Mouse (Mus musculus) intestine, embryonic 15.5 days (tissue): Measurements from ENCODE around the gene Mip. TPM values are rescaled to one million over a fixed set of nuclear protein-coding genes. Genes with fewer than 3 reads are reported as not detected.
"Not testable (repeated sequence)": the region's sequence is repeated elsewhere in the genome, so short reads cannot be mapped to it uniquely, and the experiment has no call there.

Source experiments
- ATAC-seq: fragments of 200-750 bp; cut with Nextera tagmentation; 2 replicates; pipeline ENCODE4 v1.8.0; 2017; ENCODE audit warnings: moderate TSS enrichment, moderate library complexity
- H3K27ac ChIP-seq: fragments of 300-500 bp; sonication (generic); 2 replicates; pipeline ENCODE4 v1.5.1; 2015; ENCODE audit warnings: mild to moderate bottlenecking, inconsistent platforms
- H3K27me3 ChIP-seq: fragments of 300-500 bp; sonication (generic); replicated peaks from 2 replicates; pipeline ENCODE4 v1.6.1; 2015; ENCODE audit warnings: inconsistent platforms
- H3K36me3 ChIP-seq: fragments of 300-500 bp; sonication (generic); 2 replicates; pipeline ENCODE4 v1.6.1; 2015; ENCODE audit warnings: inconsistent platforms
- H3K4me1 ChIP-seq: fragments of 300-500 bp; sonication (generic); replicated peaks from 2 replicates; pipeline ENCODE4 v1.6.1; 2015; ENCODE audit warnings: inconsistent platforms
- H3K4me2 ChIP-seq: fragments of 300-500 bp; sonication (generic); replicated peaks from 2 replicates; pipeline ENCODE4 v1.6.1; 2015; ENCODE audit warnings: mild to moderate bottlenecking, inconsistent platforms
- H3K4me3 ChIP-seq: fragments of 300-500 bp; sonication (generic); replicated peaks from 2 replicates; pipeline ENCODE4 v1.5.1; 2015; ENCODE audit warnings: inconsistent platforms
- H3K9ac ChIP-seq: fragments of 300-500 bp; sonication (generic); 2 replicates; pipeline ENCODE4 v1.6.1; 2015; ENCODE audit warnings: inconsistent platforms
- H3K9me3 ChIP-seq: fragments of 300-500 bp; sonication (generic); 2 replicates; pipeline ENCODE4 v1.6.1; 2016; ENCODE audit warnings: inconsistent platforms
- WGBS: fragments of 180-500 bp; shearing (Covaris S2); methylation state at CpG from one replicate; pipeline ENCODE4 v1.1.7; 2015; 5-methylcytosine and 5-hydroxymethylcytosine counted together
- polyA plus RNA-seq: library from polyadenylated mRNA; unstranded; fragments of >200 nt; fragmentation: Nextera tagmentation; extraction: Ambion mirVana; gene quantifications from 2 replicates; pipeline ENCODE4 v1.2.1, GENCODE M21; 2015

Mip gene
- polyA plus RNA-seq = 0.19 TPM in 1 of 2 replicates, not detected in the other

DNA sequence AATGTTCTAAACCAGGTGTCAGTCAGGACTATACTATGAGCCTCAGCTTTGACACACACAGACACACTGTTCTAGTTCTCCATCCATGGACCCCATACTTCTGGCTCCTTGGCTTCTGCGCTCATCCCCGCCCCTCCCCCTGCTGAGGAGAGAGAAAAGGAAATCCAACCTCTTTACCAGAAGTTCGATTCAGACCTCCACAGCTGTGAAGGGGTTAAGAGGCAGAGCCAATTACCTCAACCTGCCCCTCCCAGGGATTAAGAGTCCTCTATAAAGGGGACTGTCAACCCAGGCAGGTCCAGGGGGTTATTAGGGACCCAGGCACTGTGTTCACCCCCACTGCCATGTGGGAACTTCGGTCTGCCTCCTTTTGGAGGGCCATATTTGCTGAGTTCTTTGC lies at the start of gene Mip:
Gene Mip (plus strand): TSS at position 301 of the 400 bp plus-strand sequence.
- H3K36me3 ChIP-seq = no peaks in the 10 kb centered on the region
- H3K4me1 ChIP-seq = 0 out of 2 replicates have a peak, but pooled peaks cover 3% of the 10 kb centered on the region
- ATAC-seq = no peak
- H3K4me3 ChIP-seq = no peak within 1 kb of the TSS
- no peak within 1 kb of the TSS; the same call in 1 of the 2 replicates for H3K9ac ChIP-seq
- 53% methylated on average over 4 of the region's 4 CpGs for WGBS
- H3K27ac ChIP-seq = no peak within 1 kb of the TSS
- no peaks in the 10 kb centered on the region for H3K9me3 ChIP-seq
- H3K4me2 ChIP-seq = no peak within 1 kb of the TSS
- no peaks in the 10 kb centered on the region for H3K27me3 ChIP-seq

- ATAC-seq = peak; percentile 91
- peak overlapping the region; percentile 59 for H3K4me2 ChIP-seq
- H3K27me3 ChIP-seq = no peaks in the 10 kb centered on the region
Measured at GRCm38 (mm10) chr10:128175996-128176755, 49.5 kb upstream of the Mip start.

GRCm38 (mm10) chr10:128177316-128177715 lies 48.3 kb upstream of the Mip start:
- Histone ChIP-seq H3K4me2 (no peak overlapping the region), H3K27me3 (no peaks in the 10 kb centered on the region), H3K4me1 (peaks cover 10% of the 10 kb centered on the region), H3K27ac (no peak overlapping the region), H3K4me3 (no peak overlapping the region), H3K9ac (no peak overlapping the region), H3K9me3 (no peaks in the 10 kb centered on the region), H3K36me3 (no peaks in the 10 kb centered on the region)
- 84% methylated on average over 4 of the region's 4 CpGs for WGBS
- no peak for ATAC-seq

More at GRCm38 (mm10) chr10:128175996-128176755, 49.5 kb upstream of the Mip start:
- Histone ChIP-seq H3K36me3 (no peaks in the 10 kb centered on the region), H3K4me3 (peak overlapping the region; percentile 56), H3K27ac (peak overlapping the region; percentile 82), H3K4me1 (peaks cover 10% of the 10 kb centered on the region), H3K9me3 (no peaks in the 10 kb centered on the region), H3K9ac (peak overlapping the region; percentile 61)
- 1% methylated on average over 17 of the region's 17 CpGs for WGBS

- 2% methylated on average over 6 of the region's 6 CpGs for WGBS
- Histone ChIP-seq H3K27me3 (no peaks in the 10 kb centered on the region), H3K9ac (no peak within 1 kb of the TSS; the same call in 1 of the 2 replicates), H3K4me3 (peak within 1 kb of the TSS; percentile 27), H3K27ac (peak within 1 kb of the TSS; percentile 79), H3K9me3 (no peaks in the 10 kb centered on the region), H3K4me1 (peaks cover 4% of the 10 kb centered on the region; the same call in 1 of the 2 replicates), H3K4me2 (peak within 1 kb of the TSS; percentile 62), H3K36me3 (no peaks in the 10 kb centered on the region)
- 0 out of 2 replicates have a peak, but pooled peaks have one; percentile 19 for ATAC-seq
Measured at GRCm38 (mm10) chr10:128179989-128180388, 45.6 kb upstream of the Mip start, which contains the start of gene Rbms2. Gene Rbms2, minus strand, starts transcription at chr10:128180297.

DNA sequence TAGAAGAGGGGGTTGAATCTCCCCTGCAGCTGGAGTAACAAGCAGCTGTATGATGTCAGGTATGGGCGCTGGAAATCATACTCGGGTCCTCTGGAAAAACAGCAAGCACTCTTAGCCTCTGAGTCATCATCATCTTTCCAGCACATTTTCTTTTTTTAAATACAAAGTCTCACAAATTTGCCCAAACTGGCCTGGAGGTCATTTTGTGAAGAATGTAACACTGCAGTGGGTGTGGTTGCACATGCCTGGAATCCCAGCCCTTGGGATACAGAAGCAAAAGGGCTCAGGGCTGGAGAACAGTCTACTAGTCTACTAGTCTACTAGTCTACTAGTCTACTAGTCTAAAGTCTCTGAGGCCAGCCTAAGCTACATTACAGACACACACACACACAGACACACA lies 41.3 kb upstream of the Mip start:
- Histone ChIP-seq H3K36me3 (no peaks in the 10 kb centered on the region), H3K27me3 (no peaks in the 10 kb centered on the region), H3K9me3 (no peaks in the 10 kb centered on the region), H3K27ac (no peak overlapping the region), H3K4me2 (no peak overlapping the region), H3K4me1 (0 out of 2 replicates have a peak, but pooled peaks cover 3% of the 10 kb centered on the region), H3K9ac (no peak overlapping the region), H3K4me3 (no peak overlapping the region)
- ATAC-seq = no peak
- 66% methylated on average over 2 of the region's 2 CpGs for WGBS

DNA sequence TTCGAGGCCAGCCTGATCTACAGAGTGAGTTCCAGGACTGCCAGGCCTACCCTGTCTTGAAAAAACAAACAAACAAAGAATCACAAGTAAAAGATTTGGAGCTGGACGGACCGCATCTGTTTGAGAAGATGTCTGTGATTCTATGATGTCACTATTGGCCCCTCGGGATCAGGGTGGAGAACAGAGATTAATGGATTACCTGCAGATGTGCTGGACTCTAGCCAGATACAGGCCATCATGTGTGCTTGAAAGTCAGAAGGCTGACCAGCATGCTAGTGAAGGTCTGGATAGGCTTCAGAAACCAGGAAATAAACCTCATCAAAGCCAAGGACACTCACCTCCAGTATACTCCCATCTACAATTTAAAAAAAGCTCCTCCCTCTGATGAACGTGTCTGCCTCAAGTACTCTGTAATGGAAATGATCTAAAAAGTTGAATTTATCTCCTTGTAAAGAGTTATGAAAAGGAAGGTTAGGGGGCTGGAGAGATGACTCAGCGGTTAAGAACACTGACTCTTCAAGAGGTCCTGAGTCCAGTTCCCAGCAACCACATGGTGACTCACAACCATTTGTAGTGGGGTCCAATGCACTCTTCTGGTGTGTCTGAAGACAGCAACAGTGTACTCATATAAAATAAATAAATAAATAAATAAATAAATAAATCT lies 40.2 kb upstream of the Mip start:
- Histone ChIP-seq H3K27ac (no peak overlapping the region), H3K9me3 (no peaks in the 10 kb centered on the region), H3K36me3 (no peaks in the 10 kb centered on the region), H3K9ac (no peak overlapping the region), H3K4me1 (no peaks in the 10 kb centered on the region), H3K27me3 (no peaks in the 10 kb centered on the region), H3K4me3 (no peak overlapping the region), H3K4me2 (no peak overlapping the region)
- ATAC-seq = peak; percentile 18; the same call in 1 of the 2 replicates
- WGBS = 60% methylated on average over 6 of the region's 6 CpGs

DNA sequence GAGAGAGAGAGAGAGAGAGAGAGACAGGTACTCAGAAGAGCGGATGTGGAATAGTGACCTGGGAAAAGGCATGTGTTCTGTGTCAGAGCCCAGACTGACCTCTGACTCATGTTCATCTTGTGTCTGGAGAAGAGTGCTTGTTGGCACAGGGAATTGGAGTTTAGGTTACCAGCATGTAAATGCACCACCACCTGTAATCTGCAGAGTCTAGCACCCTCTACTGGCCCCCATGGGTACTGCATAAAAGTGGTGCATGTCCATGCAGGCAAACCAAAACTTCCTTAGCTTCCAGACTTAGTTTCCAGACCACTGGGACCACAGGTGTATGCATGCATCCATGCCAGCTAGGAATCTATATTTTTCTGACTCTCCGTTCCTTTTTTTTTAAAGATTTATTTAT lies 39.7 kb upstream of the Mip start:
- peak; percentile 73 for ATAC-seq
- Histone ChIP-seq H3K27ac (no peak overlapping the region), H3K4me2 (no peak overlapping the region), H3K4me1 (no peaks in the 10 kb centered on the region), H3K27me3 (no peaks in the 10 kb centered on the region), H3K9ac (no peak overlapping the region), H3K9me3 (no peaks in the 10 kb centered on the region), H3K36me3 (no peaks in the 10 kb centered on the region), H3K4me3 (no peak overlapping the region)
- WGBS = 45% methylated on average over 2 of the region's 2 CpGs

DNA sequence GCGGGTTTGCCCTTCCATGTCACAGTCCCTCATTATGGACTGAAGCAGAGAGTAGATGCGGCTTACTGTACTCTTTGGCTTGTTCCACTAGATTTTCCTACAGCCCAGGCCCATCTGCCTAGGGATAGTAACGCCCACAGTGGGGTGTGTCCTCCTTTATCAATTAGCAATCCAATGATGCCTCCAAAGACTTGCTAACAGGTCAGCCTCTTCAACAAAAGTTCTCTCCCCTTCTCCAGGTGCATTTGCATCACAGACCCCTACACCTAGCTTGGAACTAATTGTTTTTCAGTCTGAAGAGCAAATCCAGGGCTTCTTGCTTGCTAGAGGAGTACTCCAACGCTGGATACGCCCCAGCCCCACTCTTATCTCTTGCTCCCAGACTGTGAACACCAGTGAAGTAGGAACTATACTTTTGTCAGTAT lies 38.4 kb upstream of the Mip start:
- Histone ChIP-seq H3K4me3 (no peak overlapping the region), H3K4me2 (no peak overlapping the region), H3K27me3 (no peaks in the 10 kb centered on the region), H3K9ac (no peak overlapping the region), H3K27ac (no peak overlapping the region), H3K9me3 (no peaks in the 10 kb centered on the region), H3K36me3 (no peaks in the 10 kb centered on the region), H3K4me1 (no peaks in the 10 kb centered on the region)
- no peak for ATAC-seq
- WGBS = 64% methylated on average over 5 of the region's 5 CpGs

- no peaks in the 10 kb centered on the region for H3K4me1 ChIP-seq
- ATAC-seq = no peak
Measured at GRCm38 (mm10) chr10:128188242-128188877, 37.3 kb upstream of the Mip start.

DNA sequence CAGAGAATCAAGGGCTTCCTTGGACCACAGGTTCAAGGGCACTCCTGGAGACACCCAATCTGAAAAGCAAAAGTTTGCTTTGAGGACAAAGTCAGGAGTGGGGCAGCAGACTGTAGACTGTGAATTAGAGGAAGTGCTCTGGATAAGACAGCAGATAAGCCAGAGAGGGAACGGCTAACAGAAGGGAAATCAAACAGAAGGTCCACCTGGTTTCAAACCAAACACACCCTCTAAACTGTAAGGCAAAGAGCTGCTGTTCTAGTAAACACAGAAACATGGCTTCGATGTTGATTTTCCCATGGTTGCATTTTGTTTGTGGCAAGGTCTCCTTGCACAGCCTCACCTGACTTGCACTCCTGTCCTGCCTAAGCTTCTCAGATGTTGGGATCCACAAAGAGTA lies 34.2 kb upstream of the Mip start:
- no peak for ATAC-seq
- Histone ChIP-seq H3K27ac (no peak overlapping the region), H3K4me2 (no peak overlapping the region), H3K4me3 (no peak overlapping the region), H3K4me1 (peaks cover 8% of the 10 kb centered on the region; the same call in 1 of the 2 replicates), H3K9ac (no peak overlapping the region), H3K27me3 (peaks cover 14% of the 10 kb centered on the region), H3K36me3 (no peaks in the 10 kb centered on the region), H3K9me3 (no peaks in the 10 kb centered on the region)
- WGBS = 54% methylated on average over 2 of the region's 2 CpGs

More at GRCm38 (mm10) chr10:128188242-128188877, 37.3 kb upstream of the Mip start:
- H3K36me3 ChIP-seq = no peaks in the 10 kb centered on the region
- H3K9ac ChIP-seq = no peak overlapping the region
- H3K27me3 ChIP-seq = no peaks in the 10 kb centered on the region
- no peaks in the 10 kb centered on the region for H3K9me3 ChIP-seq
- H3K27ac ChIP-seq = no peak overlapping the region
- H3K4me3 ChIP-seq = no peak overlapping the region
- 47% methylated on average over 2 of the region's 2 CpGs for WGBS
- no peak overlapping the region for H3K4me2 ChIP-seq

DNA sequence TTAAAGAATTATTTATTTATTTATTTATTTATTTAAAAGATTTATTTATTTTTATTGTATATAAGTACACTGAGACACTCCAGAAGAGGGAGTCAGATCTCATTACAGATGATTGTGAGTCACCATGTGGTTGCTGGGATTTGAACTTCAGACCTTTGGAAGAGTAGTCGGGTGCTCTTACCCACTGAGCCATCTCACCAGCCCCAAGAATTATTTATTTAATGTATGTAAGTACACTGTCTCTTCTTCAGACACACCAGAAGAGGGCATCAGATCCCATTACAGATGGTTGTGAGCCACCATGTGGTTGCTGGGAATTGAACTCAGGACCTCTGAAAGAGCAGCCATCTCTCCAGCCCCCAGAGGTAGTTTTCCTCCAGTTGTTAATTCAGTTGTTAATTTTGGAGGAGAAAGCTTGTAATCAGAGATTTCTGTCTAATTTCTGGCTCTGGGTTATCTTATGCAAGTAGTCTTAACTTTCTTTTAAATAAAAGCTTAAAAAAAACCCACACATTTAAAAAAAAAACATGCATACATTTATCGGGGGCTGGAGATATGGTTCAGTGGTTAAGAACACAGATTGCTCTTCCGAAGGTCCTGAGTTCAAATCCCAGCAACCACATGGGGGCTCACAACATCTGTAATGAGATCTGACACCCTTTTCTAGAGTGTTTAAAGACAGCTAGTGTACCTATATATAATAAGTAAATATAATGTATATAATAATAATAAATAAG lies 33.4 kb upstream of the Mip start:
- 94% methylated on average over 3 of the region's 3 CpGs for WGBS
- not testable (repeated sequence) for H3K9ac ChIP-seq, ATAC-seq, H3K27ac ChIP-seq, H3K36me3 ChIP-seq, H3K4me1 ChIP-seq, H3K9me3 ChIP-seq, H3K4me3 ChIP-seq, H3K4me2 ChIP-seq
- peaks cover 14% of the 10 kb centered on the region for H3K27me3 ChIP-seq
